Comparison of ENCODE assay signal across 14 mouse cellular contexts in the genomic region with DNA sequence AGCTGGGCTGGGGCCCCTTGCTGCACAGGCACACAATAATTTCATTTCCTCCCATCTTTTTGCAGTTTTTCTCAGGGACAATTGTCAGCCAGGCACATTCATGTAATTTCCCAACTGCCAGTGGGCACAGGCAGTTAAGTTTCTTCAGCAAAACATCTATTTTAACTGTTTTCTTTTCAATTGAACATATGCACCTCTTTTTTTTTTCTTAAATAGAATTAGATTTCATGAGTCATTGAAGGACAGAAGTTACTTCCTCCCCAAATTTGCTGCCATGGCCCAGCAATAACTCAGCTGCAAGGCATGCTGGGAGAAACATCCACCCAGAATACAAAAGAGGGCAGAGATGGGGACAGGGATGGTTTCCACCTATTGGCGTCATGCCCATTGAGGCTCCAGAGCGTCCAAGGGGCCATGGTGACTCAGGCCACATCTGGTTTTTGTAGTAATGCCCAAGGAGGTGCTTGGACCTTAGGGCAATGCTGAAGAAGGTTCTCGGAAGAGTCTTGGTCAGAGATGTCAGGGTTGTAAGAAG.
"Had no signal": no experiment of that assay in that cellular context is flagged by ENCODE, and none has a peak within 500 bp of the region (broad histone marks: within the 10 kb centered on the region; RNA-seq: fewer than 3 reads in every experiment).

No protein-coding gene starts in this region.

- H3K9me3 ChIP-seq: limb, embryonic 15.5 days; liver, embryonic 12.5 days; midbrain, embryonic 10.5 days; neural tube, embryonic 15.5 days had no signal

- H3K4me3 ChIP-seq: limb, embryonic 15.5 days; liver, embryonic 12.5 days; midbrain, embryonic 10.5 days; myocyte; neural tube, embryonic 15.5 days had no signal

- ATAC-seq: intestine, postnatal 0 days; liver, embryonic 12.5 days had no signal

- H3K4me2 ChIP-seq: limb, embryonic 15.5 days; liver, embryonic 12.5 days; lung, embryonic 14.5 days; neural tube, embryonic 15.5 days had no signal

- H3K27me3 ChIP-seq: limb, embryonic 15.5 days; liver, embryonic 12.5 days; neural tube, embryonic 15.5 days had no signal

- H3K9ac ChIP-seq: limb, embryonic 15.5 days; liver, embryonic 12.5 days; lung, embryonic 14.5 days; neural tube, embryonic 15.5 days had no signal

- H3K27ac ChIP-seq: limb, embryonic 15.5 days; liver, embryonic 12.5 days; midbrain, embryonic 10.5 days; neural tube, embryonic 15.5 days; stomach, postnatal 0 days had no signal

- H3K4me1 ChIP-seq: limb, embryonic 15.5 days; liver, embryonic 12.5 days; neural tube, embryonic 15.5 days had no signal

- DNase-seq: kidney, adult 8-10 months; kidney, postnatal 25 days; layer of hippocampus, postnatal 36 days; lung, embryonic 14.5 days; lung, postnatal 10 days; lung, postnatal 4 days; midbrain, embryonic 14.5 days had no signal

- H3K36me3 ChIP-seq: limb, embryonic 15.5 days; liver, embryonic 12.5 days; midbrain, embryonic 10.5 days; neural tube, embryonic 15.5 days had no signal
